In the genomic region with DNA sequence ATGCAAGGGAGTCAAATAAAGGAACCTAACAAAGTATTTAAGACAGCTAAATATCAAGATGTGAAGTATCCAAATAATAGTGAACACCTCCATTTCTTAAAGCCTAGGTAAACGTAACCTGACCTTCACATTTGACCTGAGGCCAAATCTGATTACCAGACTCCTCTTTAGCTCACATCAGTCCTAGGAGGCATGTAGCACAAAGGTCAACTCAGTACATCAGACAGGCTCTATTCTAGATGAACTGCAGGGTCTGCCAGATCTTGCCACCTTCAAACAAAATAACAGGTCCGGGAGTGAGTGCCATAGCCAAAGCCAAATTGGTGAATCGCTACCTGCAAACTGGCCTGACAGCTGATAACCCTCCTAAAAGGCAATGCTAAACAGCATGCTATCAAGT, we compare ENCODE assay signal across 29 mouse cellular contexts. TPM values are rescaled to one million over a fixed set of nuclear protein-coding genes. Genes with fewer than 3 reads are reported as not detected.
DNase-seq lines count a peak whose midpoint lies in the region; ATAC-seq and TF ChIP-seq lines count a peak whose summit lies in the region.
"Had no signal": no experiment of that assay in that cellular context is flagged by ENCODE, and none has a peak within 500 bp of the region (broad histone marks: within the 10 kb centered on the region; RNA-seq: fewer than 3 reads in every experiment).

No protein-coding gene starts in this region.

- TF ChIP-seq EP300 in stomach, postnatal 0 days (optimal IDR thresholded peaks at IDR 0.05), result no peak

- no peaks in the 10 kb centered on the region for H3K9me3 ChIP-seq in erythroblast, embryonic 14.5 days (ENCODE audit: control insufficient read depth, low read length)
- no peaks in the 10 kb centered on the region for H3K9me3 ChIP-seq in intestine, postnatal 0 days (ENCODE audit: control insufficient read depth)
- no peaks in the 10 kb centered on the region for H3K9me3 ChIP-seq in intestine, embryonic 15.5 days
- H3K9me3 ChIP-seq in liver, embryonic 13.5 days (replicated peaks), result no peaks in the 10 kb centered on the region
- H3K9me3 ChIP-seq in stomach, postnatal 0 days (ENCODE audit: control insufficient read depth, low read length), result no peaks in the 10 kb centered on the region
- H3K9me3 ChIP-seq: embryonic facial prominence, embryonic 12.5 days; G1E; heart, embryonic 12.5 days; hindbrain, embryonic 10.5 days; hindbrain, embryonic 15.5 days; limb, embryonic 10.5 days; limb, embryonic 15.5 days had no signal

- WGBS in intestine, postnatal 0 days, result 74% methylated on average over 3 of the region's 3 CpGs
- WGBS in intestine, embryonic 15.5 days, result 83% methylated on average over 3 of the region's 3 CpGs
- WGBS in liver, embryonic 13.5 days (ENCODE audit: insufficient replicate concordance), result 76% methylated on average over 3 of the region's 3 CpGs
- WGBS in stomach, postnatal 0 days, result 85% methylated on average over 3 of the region's 3 CpGs

- H3K4me3 ChIP-seq in erythroblast, embryonic 14.5 days (replicated peaks), result peak overlapping the region; percentile 79
- no peak overlapping the region for H3K4me3 ChIP-seq in intestine, postnatal 0 days (ENCODE audit: low read depth, low read length)
- H3K4me3 ChIP-seq in intestine, embryonic 15.5 days (replicated peaks), result no peak overlapping the region
- peak overlapping the region; percentile 88 for H3K4me3 ChIP-seq in liver, embryonic 13.5 days (replicated peaks)
- no peak overlapping the region for H3K4me3 ChIP-seq in stomach, postnatal 0 days (ENCODE audit: low read depth, low read length)
- H3K4me3 ChIP-seq: embryonic facial prominence, embryonic 12.5 days; heart, embryonic 12.5 days; hindbrain, embryonic 15.5 days; limb, embryonic 10.5 days; limb, embryonic 15.5 days had no signal

- H3K27ac ChIP-seq in intestine, postnatal 0 days (ENCODE audit: low read depth, low read length), result no peak overlapping the region; the same call in 1 of the 2 replicates
- no peak overlapping the region for H3K27ac ChIP-seq in intestine, embryonic 15.5 days
- peak overlapping the region; percentile 94 for H3K27ac ChIP-seq in liver, embryonic 13.5 days
- H3K27ac ChIP-seq in stomach, postnatal 0 days (replicated peaks), result no peak overlapping the region
- H3K27ac ChIP-seq: embryonic facial prominence, embryonic 12.5 days; hindbrain, embryonic 10.5 days; hindbrain, embryonic 15.5 days; limb, embryonic 10.5 days; limb, embryonic 15.5 days had no signal

- peaks cover 78% of the 10 kb centered on the region for H3K4me1 ChIP-seq in erythroblast, embryonic 14.5 days (ENCODE audit: control insufficient read depth)
- peaks cover 10% of the 10 kb centered on the region; the same call in 1 of the 2 replicates for H3K4me1 ChIP-seq in intestine, postnatal 0 days (replicated peaks; ENCODE audit: control insufficient read depth, insufficient read depth, low read length)
- H3K4me1 ChIP-seq in intestine, embryonic 15.5 days (replicated peaks), result peaks cover 15% of the 10 kb centered on the region
- H3K4me1 ChIP-seq in liver, embryonic 13.5 days (replicated peaks), result peaks cover 67% of the 10 kb centered on the region
- H3K4me1 ChIP-seq in stomach, postnatal 0 days (replicated peaks; ENCODE audit: control insufficient read depth, insufficient read depth), result no peaks in the 10 kb centered on the region; the same call in 1 of the 2 replicates

- peaks cover 60% of the 10 kb centered on the region for H3K36me3 ChIP-seq in erythroblast, embryonic 14.5 days (ENCODE audit: control insufficient read depth)
- peaks cover 11% of the 10 kb centered on the region for H3K36me3 ChIP-seq in intestine, postnatal 0 days (ENCODE audit: control insufficient read depth, insufficient read depth)
- H3K36me3 ChIP-seq in intestine, embryonic 15.5 days, result no peaks in the 10 kb centered on the region
- peaks cover 36% of the 10 kb centered on the region for H3K36me3 ChIP-seq in liver, embryonic 13.5 days
- no peaks in the 10 kb centered on the region for H3K36me3 ChIP-seq in stomach, postnatal 0 days (ENCODE audit: control insufficient read depth, insufficient read depth, low read length)
- H3K36me3 ChIP-seq: limb, embryonic 15.5 days had no signal

- no peak overlapping the region for H3K9ac ChIP-seq in intestine, postnatal 0 days (ENCODE audit: low read depth, low read length)
- no peak overlapping the region for H3K9ac ChIP-seq in intestine, embryonic 15.5 days
- H3K9ac ChIP-seq in liver, embryonic 13.5 days, result peak overlapping the region; percentile 91; the same call in 1 of the 2 replicates
- H3K9ac ChIP-seq in stomach, postnatal 0 days (ENCODE audit: low read length), result no peak overlapping the region
- H3K9ac ChIP-seq: embryonic facial prominence, embryonic 12.5 days; heart, embryonic 12.5 days; hindbrain, embryonic 15.5 days; limb, embryonic 15.5 days had no signal

- no peak for DNase-seq in liver, embryonic 13.5 days
- DNase-seq in stomach, postnatal 0 days (ENCODE audit: low spot score), result peak; percentile 9
- DNase-seq in kidney, adult 9 months, result no peak
- DNase-seq: adrenal gland, adult 8-10 months; cerebellum, adult 11 months; cerebellum, adult 9-10 months; embryo, embryonic 11 days; gastrocnemius, postnatal 10 days; heart, postnatal 10 days; kidney, adult 8-10 months; kidney, postnatal 10 days; layer of hippocampus, postnatal 36 days; lung, postnatal 4 days; midbrain, embryonic 14.5 days; thymus, postnatal 25 days had no signal

- ATAC-seq in erythroblast, adult 5-6 weeks (replicated peaks; ENCODE audit: low FRiP score, poor library complexity, severe bottlenecking), result no peak
- ATAC-seq in intestine, postnatal 0 days, result no peak
- ATAC-seq in intestine, embryonic 15.5 days, result no peak
- ATAC-seq in liver, embryonic 13.5 days (ENCODE audit: low read depth), result no peak
- no peak for ATAC-seq in stomach, postnatal 0 days (ENCODE audit: low FRiP score, low TSS enrichment)
- ATAC-seq in cerebellum, adult (ENCODE audit: insufficient number of reproducible peaks, low FRiP score, low TSS enrichment), result no peak
- ATAC-seq: forebrain, embryonic 16.5 days; inflammation-experienced regulatory T-cells, adult 6 months had no signal

- no peaks in the 10 kb centered on the region for H3K27me3 ChIP-seq in erythroblast, embryonic 14.5 days (ENCODE audit: control insufficient read depth)
- no peaks in the 10 kb centered on the region for H3K27me3 ChIP-seq in intestine, postnatal 0 days (replicated peaks; ENCODE audit: control insufficient read depth, insufficient read depth, low read length)
- H3K27me3 ChIP-seq in intestine, embryonic 15.5 days (replicated peaks), result no peaks in the 10 kb centered on the region
- no peaks in the 10 kb centered on the region for H3K27me3 ChIP-seq in liver, embryonic 13.5 days
- H3K27me3 ChIP-seq in stomach, postnatal 0 days (ENCODE audit: control insufficient read depth, insufficient read depth, low read length), result no peaks in the 10 kb centered on the region
- H3K27me3 ChIP-seq: embryonic facial prominence, embryonic 12.5 days; heart, embryonic 12.5 days; hindbrain, embryonic 15.5 days; limb, embryonic 15.5 days had no signal

- no peak for TF ChIP-seq CTCF in intestine, postnatal 0 days (IDR thresholded peaks at IDR 0.05; ENCODE audit: low read depth)
- no peak for TF ChIP-seq CTCF in stomach, postnatal 0 days (IDR thresholded peaks at IDR 0.05; ENCODE audit: low read depth)

- peak overlapping the region; percentile 89 for H3K4me2 ChIP-seq in intestine, postnatal 0 days (replicated peaks; ENCODE audit: low read depth)
- H3K4me2 ChIP-seq in intestine, embryonic 15.5 days (replicated peaks), result no peak overlapping the region
- peak overlapping the region; percentile 96 for H3K4me2 ChIP-seq in liver, embryonic 13.5 days
- no peak overlapping the region for H3K4me2 ChIP-seq in stomach, postnatal 0 days (replicated peaks; ENCODE audit: low read depth)
- H3K4me2 ChIP-seq: hindbrain, embryonic 15.5 days; limb, embryonic 15.5 days had no signal

RNA-seq across cellular contexts. Expression of a gene that starts 2.9 kb away (rescaled TPM):
- 1.7 and 3.0 TPM in 2 replicates for polyA plus RNA-seq in erythroblast, embryonic 14.5 days (2012)
- 31.1 and 33.4 TPM in 2 replicates for total RNA-seq in erythroblast, adult 5-6 weeks (2015; ENCODE audit: low replicate concordance)
- total RNA-seq in erythroblast, adult 5-6 weeks (2017; ENCODE audit: low replicate concordance), result 42.4 and 55.0 TPM in 2 replicates
- polyA plus RNA-seq in intestine, postnatal 0 days (2015; fragmentation: Nextera tagmentation; extraction: Ambion mirVana), result 6.4 and 9.5 TPM in 2 replicates
- 4.9 and 5.0 TPM in 2 replicates for polyA plus RNA-seq in intestine, embryonic 15.5 days (2015; fragmentation: Nextera tagmentation; extraction: Ambion mirVana)
- polyA plus RNA-seq in liver, embryonic 13.5 days (2015; fragmentation: Nextera tagmentation; extraction: Ambion mirVana), result 3.7 and 4.5 TPM in 2 replicates
- polyA plus RNA-seq in stomach, postnatal 0 days (2015; fragmentation: Nextera tagmentation; extraction: Ambion mirVana), result 2.4 and 2.6 TPM in 2 replicates

RNA-seq across cellular contexts. Expression of a gene that starts 55.2 kb away (rescaled TPM):
- polyA plus RNA-seq in erythroblast, embryonic 14.5 days (2012), result 0.09 and 0.44 TPM in 2 replicates
- 2.7 and 7.1 TPM in 2 replicates for total RNA-seq in erythroblast, adult 5-6 weeks (2015; ENCODE audit: low replicate concordance)
- total RNA-seq in erythroblast, adult 5-6 weeks (2017; ENCODE audit: low replicate concordance), result 7.2 and 7.8 TPM in 2 replicates
- 8.4 and 9.6 TPM in 2 replicates for polyA plus RNA-seq in intestine, postnatal 0 days (2015; fragmentation: Nextera tagmentation; extraction: Ambion mirVana)
- polyA plus RNA-seq in intestine, embryonic 15.5 days (2015; fragmentation: Nextera tagmentation; extraction: Ambion mirVana), result 9.7 and 9.9 TPM in 2 replicates
- polyA plus RNA-seq in liver, embryonic 13.5 days (2015; fragmentation: Nextera tagmentation; extraction: Ambion mirVana), result 3.4 and 3.5 TPM in 2 replicates
- polyA plus RNA-seq in stomach, postnatal 0 days (2015; fragmentation: Nextera tagmentation; extraction: Ambion mirVana), result 6.7 and 7.6 TPM in 2 replicates

Comparison
In these comparisons a context has a peak if more than half of its experiments do, and no peak if none do; other contexts are left out.
1. H3K4me2 ChIP-seq: peak in intestine, postnatal 0 days (single experiment) and liver, embryonic 13.5 days (single experiment); none in intestine, embryonic 15.5 days (single experiment) and stomach, postnatal 0 days (single experiment).
2. H3K4me3 ChIP-seq: peak in erythroblast, embryonic 14.5 days (single experiment) and liver, embryonic 13.5 days (single experiment); none in intestine, postnatal 0 days (single experiment), intestine, embryonic 15.5 days (single experiment) and stomach, postnatal 0 days (single experiment).